Mouse (Mus musculus): ENCODE data around the gene Rdx.

Rdx gene

DNA sequence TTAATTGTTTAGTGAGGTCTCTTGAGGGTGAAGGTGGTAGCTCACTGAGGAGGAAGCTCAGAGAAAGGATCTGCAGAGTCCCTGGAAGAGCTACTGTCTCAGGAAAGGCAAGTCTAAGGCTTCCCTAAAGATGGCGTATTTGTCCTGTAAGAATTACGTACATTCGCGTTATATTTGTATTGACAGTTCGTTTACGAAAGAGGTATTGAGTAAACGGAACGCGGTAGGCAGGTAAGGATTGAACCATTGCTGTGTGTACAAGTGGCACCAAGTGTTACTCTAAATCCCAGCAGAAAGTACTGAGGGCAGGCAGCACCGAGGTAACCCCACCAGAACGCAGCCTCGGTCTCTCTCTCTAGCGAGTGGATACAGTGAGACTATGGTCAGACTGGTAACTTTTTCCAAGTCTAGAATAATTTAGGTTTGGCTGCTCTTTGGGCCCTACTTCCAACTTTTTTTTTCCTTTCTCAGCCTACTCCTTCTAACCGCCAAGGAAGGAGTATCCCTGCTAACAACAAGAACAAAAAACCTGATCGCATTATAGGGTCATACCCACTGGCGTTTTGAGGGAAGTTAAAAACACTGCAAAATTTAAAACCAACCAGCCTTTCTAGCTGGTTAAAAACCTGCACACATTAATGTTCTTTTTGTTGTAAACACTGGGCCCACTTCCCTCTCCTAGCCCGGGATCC is at the start of gene Rdx:
Gene Rdx (plus strand): TSS at position 45 of the 692 bp plus-strand sequence.
- DNase-seq (ENCODE audit: low read depth): peak; percentile 24

DNA sequence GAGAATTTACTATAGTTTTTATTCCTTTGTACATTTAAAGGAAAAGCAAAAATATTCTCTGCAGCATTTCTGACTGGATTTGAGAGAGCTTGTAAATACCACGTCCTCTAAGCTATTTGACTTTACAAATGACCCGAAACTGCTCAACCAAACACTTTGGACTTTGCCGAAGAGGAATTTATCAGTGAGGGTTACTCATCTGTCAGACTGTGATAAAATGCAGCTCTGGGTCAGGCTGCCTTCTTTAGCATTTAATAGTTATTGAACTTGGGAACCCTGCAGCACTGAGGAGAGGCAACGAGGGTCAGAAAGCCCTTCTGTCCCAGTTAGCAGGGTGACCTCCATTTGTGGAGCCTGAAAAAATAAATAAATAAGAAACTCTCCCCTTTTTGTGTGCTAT is 43.5 kb upstream of the Rdx start:
- no peak for DNase-seq (ENCODE audit: low read depth)

DNA sequence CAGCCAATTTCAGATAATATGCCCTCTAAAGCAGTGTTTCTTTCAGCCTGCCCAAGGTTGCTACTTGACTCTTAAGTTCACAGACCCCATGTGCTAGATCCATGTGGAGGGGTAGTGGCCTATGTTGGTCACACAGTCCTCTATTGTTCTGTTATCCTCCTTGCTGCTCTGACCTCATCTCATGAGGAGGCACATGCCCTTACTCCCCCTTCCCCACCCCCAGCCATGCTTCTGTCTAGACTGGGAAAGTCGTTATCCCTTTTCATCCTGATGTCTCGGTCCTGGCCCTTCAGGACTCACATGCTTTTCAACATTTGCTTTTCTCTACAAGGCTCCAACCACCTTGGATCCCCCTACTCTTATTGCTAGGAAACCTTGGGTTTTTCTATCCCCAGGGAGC is 39.6 kb upstream of the Rdx start:
- DNase-seq (ENCODE audit: low read depth): no peak

DNA sequence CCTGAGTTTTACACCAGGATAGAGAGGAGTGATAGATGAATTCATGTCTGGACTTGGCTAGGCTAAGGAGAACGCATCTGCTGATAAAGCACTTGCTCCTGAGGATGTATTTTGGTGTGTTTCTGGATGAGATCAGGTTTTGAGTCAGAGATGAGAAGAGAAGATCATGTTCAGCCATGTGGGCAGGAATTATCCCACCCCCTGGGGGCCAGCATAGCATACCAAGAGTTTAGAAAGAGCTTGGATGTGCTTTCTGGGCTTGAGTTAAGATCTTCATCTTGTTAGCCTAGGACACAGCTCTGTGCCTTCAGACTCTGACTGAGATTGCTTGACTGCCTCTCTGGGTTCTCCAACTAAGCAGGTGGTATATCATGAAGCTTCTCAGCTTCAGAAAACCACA is 38.5 kb upstream of the Rdx start:
- DNase-seq (ENCODE audit: low read depth): no peak

DNA sequence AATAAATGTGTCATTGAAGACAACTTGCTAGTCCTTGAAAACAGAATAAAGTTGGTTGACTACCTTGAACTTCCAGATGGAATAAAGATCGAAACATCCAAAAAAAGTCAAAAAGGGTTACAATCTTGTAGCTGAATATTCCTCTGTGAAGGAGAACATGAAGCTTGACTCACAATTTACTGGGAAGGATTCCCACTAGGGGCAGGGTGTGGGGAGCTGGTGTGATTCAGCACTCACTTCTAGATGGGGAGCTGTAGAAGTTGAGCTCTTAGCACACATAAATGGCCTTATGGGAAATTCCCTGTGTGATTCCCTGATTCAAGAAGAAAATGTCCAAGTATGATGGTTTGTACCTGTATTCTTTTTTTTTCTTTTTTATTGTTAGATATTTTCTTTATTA is 34.7 kb upstream of the Rdx start:
- no peak for DNase-seq (ENCODE audit: low read depth)

DNA sequence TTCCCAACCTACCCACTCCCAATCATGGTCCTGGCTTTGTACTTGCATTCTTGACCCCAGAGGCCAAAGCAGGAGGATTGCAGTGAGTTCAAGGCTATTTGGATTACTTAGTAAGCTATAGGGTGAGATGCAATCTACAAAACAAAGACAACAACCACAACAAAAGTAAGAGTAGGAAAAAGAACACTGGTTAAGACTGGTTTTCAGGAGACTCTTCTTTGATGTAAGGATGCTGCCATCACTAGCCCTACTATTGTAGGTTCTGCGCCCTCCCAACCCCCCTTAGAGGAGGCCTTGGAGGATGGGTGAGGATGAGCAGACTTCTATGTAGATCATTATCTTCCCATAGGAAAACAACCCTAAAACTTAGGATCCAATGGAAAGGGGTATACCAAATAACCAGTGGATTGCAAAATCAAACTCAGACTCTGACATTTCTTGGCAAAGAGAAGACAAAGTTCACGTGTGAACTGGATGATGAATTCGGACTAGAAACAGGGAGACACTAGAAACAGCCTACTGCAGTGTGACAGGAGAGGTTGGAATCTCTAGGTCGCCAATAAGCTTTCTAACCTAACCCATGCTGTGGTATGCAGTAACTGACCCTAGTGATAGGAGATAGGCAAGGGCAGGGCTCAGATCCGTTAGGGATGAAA is 34.1 kb upstream of the Rdx start:
- DNase-seq (ENCODE audit: low read depth): no peak

DNA sequence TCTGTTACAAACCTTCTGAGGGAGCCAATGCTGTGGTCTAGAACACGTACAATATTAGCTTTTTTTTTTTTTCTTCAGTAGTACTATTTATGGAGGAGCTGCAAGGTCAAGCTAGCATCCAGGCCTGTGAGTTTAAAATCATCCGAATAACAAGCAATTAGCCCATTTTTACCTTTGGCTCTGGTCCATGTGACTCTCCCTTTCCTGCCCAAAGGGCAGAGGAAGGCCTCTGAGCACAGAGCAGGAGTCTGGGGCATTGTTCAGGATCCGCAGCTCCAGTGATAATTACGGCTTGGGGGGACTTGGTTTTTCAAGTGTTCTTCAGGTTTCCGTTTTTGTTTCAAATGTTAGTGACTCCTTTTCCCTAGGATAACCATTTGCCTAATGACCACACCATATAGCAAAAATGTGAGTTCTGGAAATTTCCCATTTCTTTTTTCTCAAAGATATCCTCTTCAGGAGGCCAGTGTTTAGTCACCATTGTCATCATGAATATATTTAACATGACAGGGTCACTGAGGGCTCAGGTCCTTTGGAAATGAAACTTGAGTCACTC is 33.0 kb upstream of the Rdx start:
- no peak for DNase-seq (ENCODE audit: low read depth)

DNA sequence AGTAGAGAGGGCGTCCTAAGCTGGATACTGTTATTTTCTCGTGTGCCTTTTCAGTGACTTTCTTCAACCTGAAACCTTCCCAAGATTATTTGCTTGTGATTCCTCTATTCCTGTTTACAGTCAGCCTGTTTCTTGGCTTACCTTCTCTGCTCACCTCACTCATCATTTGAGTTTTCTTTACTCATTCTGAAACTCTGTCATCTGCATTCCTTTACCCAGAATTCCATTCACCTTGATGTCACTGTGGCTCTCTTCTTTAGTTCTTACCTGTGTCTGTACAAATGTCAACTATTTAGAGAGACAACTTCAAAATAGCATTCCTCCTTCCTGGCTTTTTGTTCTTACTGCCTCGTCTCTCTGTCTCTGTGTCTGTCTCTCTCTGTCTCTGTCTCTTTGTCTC is 29.9 kb upstream of the Rdx start:
- DNase-seq (ENCODE audit: low read depth): no peak

DNA sequence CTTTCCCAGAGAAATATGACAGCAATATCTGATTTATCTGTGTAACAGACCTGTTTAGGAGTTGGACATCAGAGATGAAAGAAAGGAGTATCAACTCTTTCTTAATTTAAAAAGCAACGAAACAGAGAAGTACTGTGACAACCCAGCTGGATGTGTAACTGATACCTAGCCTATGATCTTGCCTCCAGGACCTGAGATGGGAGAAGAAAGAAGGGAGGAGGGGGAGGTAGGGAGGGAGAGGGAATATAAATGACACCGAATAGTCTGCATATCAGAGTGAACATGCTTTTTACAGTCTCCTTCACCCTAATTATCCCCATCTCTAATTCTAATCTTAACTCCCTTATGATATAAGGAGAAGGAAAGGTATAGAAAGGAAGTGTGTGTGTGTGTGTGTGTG is 29.1 kb upstream of the Rdx start:
- DNase-seq (ENCODE audit: low read depth): no peak

DNA sequence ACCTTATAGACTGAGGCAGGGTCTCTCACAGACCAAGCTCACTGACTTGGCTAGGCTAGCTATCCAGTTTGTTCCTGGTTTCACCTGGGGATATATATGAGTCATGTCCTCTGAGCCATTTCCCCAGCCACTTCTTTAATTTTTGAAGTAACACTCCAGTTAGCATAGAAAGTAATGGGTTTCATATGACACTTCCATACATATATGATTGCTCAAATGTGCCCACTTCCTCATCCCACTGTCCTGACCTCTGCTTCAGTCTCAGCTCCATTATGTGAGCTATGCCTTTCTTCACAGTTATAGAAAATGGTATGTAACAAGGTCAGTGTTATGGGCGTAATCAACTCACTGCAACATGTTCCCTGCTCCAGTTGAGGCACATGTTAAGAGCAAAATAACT is 28.5 kb upstream of the Rdx start:
- DNase-seq (ENCODE audit: low read depth): peak; percentile 45

DNA sequence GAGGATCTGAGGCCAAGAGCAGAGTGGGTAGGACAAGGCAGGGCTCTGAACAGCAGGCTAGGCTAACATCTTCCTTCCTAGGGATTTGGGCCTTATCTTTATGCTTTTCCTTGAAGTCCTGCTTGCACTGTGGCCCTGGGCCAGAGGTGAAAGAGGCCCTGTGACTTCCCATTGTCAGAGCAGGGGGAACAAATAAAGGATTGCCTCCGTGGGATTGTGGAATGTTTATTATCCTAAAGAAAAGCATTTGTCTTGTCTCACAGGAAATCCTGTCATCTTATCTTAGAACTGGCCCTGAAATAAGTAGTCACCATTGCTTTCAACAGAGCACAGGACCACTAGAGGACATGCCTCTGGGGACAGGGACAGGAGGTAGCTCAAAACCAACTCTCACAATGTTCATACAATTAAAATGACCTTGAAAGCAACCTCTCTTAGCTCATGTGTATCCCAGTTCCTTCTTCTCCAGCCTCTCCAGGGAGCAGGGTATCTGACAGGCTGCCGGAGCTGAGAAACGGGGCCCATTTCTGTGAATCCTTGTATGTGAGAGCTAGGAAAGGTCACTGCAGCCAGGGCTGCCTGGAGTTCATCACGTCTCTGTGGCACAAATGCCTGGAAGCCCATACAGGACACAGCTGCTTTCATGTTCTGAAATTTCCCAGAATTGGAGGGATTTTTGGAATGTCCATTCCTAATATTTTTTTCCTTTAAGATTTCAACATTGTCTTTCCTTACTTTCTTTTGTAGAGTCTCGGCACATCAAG is 19.5 kb upstream of the Rdx start:
- DNase-seq (ENCODE audit: low read depth): no peak

DNA sequence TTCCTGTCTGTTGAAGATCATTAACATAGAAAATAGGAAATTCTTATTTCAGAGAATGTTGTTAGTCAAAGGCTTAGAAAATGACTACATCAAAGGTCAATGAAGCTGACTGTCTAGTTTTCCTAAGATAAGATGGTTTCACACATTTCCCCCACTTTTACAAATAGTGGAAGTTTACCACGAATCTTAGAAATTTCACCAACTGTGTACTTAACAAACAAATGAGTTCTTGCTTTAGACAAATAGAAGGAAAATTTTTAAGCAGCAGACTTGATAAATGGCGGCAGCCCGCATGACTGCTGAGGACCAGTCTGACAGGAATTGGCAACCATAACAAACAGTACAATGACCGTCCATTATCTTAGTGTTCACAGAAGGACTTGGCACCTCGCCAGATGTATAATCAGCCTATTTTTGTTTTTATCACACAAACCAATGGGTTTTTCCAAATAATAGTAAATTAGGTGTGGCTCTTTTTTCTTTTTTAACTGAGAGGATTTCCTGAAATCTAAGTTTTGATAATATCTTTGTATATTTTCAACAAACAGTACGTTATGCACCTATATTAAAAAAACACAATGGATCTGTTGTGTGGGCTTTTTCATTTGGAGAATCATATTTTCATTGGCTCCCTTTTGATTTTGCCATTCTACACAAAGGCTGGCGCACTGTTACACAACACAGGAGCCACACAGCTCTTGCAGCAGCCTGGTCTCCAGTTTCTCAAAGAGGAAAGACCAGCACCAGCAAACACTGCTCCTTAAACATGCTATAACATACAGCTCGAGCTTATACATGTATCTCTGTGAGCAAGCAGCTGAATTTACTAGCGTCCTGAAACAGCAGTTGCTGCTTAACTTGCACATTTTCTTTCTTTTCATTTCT is 18.2 kb upstream of the Rdx start:
- peak; percentile 24 for DNase-seq (ENCODE audit: low read depth)

DNA sequence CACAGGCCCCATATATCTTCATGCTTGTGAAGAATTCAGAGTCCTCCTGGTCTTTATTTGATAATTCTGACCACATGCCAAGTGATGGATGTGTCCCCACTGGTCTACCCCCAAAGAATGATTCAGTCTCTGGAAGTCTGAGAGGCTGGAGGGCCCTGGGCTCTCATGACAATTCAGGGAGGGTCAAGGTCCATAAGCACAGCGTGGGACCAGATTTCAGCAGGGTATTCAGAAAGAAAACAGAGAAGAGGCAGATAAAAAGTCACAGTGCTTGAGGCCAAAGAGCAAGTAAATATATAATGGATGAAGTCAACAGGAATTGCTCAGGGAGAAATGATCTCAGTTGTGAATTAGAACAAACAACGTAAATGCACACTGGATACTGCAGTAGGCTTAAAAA is 15.5 kb upstream of the Rdx start:
- no peak for DNase-seq (ENCODE audit: low read depth)

DNA sequence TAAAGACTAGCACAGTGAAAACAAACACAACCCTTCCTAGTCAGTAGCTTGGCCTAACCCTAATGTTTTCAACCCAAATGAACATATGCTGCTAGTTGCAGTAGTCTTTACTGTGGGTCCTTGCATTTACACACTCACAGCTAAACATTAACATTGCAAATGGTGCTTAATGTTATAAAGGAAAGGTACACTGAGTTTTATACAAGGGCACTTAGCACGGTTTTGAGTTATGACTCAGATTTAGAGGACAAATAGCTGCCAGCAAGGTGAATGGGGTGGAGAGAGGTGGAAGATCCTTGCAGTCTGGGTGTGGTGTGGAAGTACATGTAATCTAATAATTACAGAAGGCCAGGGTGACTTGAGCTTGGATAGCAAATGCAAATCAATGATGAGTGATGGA is 9.5 kb upstream of the Rdx start:
- DNase-seq (ENCODE audit: low read depth): no peak

DNA sequence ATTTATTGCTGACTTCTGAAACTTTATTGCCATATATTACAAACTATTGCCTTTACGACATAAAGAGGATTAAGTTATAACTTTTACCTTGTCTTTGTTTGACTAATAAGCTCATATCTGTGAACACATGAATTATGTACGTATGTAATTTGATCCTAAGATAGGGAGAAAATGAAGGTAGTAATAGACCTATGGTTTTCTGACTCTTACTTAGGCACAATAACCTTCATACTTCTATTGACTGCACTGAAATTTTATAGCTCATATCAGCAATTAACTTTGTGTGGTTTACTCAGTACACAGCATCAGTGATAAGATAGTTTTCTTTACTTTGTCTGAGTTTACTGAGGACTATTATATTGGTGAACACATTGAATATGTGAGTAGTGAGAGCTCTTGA is 5.3 kb upstream of the Rdx start:
- no peak for DNase-seq (ENCODE audit: low read depth)

DNA sequence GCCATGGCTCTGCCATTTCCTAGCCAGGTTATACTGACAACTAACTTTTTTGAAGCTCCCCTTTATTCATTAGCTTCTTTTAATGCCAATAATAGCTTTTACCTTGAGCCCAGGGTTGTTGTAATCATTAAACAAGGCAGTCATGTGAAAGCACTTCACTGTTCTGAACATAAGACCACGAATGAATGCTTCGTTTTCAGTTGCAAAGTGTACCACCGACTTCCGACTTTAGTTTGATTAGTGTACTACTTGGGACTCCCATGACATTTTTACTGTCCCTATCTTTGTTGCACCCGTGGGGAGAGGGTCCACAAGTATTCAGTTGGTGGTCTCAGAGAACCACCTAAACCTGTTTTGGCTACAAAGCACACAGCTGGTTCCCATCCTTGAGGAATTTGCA is 287 bp upstream of the Rdx start:
- DNase-seq (ENCODE audit: low read depth): no peak

DNA sequence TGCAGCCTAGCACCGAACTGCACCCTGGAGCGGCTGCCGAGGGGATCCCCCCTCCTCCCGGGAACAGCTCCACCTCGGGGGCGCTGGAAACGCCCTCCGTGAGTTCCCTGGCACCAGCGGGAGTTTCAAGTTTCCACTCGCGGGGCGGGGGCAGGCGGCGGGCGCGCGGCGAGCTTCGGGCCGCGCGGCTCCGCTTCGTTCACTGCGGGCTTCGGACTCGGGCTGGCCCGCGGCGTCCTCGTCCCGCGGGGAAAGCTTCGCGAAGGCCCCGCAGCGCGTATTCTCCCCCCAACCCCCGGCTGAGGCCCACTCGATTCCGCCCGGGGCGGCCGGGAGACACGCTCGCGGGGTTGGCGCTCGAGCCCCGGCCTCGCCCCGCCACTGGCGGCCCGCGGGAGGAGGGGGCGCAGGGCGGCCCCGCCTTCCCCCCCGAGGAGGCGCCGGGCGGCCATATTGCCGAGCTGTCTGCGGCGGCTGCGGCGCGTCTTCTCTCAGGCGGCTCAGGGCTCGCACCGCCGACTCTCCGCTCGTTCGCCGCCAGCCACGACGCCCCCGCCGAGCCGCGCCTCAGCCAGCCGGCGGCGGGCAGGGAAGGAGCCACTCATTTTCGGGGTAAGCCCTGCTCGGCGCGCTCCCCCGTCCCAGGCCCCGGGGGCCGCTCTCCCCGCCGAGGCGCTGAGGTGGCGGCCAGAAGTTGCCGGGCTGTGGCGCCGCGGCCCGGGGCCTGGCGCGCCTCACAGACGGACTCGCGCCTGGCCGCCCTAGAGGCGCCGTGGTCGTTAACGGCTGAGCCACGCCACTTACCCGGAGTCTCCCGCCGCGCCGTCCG is 1.1 kb downstream of the Rdx start:
- DNase-seq (ENCODE audit: low read depth): peak; percentile 58

DNA sequence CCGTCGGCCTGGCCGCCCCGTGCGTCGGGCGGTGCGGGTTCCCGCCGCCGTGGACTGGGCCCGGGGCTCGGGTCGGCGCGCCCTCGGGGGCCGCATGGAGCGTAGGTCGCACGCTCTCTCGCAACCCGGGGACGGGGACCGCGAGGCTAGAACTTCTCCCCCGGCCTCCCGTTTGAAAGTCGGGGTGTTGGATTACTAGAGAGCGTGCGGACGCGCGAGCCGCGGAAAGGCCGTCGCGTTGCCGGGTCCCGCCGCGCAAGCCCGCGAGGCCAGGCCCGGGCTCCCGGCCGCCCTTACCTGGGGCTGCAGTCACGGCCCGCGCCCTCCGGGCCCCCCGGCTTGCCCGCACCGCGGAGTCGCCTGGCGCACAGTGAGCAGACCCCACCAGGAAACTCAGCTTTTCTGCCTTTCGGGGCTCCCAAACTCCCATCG is 1.7 kb downstream of the Rdx start:
- peak; percentile 28 for DNase-seq (ENCODE audit: low read depth)

DNA sequence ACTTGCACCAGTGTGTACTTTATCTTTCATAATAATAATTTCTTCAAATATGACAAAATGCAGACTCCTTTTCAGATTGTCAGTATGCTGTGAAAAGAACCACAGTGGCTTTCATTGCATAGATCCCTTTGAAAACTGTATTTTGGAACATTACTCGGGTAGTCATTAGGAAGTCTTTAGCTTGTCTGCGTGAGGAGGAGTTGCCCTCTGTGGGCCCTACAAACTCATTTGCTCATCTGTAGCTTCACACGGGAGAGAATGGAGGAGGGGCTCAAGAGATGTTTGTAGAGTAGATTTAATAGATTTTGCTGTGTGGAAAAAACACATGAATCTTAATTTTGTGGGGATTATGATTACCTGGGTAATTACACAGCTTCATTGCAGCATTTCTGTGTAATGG is 2.6 kb downstream of the Rdx start:
- DNase-seq (ENCODE audit: low read depth): peak; percentile 38

DNA sequence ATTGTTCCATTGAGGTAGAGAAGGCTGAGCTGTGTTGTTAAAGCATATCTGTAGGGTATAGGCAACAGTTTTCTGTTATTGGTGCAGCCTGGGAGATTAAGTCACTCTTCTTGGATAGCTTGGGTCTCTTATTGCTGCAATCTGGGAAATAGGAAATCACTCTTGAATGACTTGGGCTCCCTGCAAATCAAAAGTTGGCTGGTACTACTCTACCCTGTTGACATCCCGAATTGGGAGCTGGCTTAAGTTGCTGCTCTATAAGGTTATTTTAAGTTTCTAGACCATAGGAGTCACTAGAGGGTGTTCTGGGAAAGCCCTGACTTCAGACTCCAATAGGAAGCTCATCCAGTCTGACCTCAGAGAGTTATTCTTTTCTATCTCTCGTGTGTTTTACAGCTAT is 3.4 kb downstream of the Rdx start:
- DNase-seq (ENCODE audit: low read depth): no peak

DNA sequence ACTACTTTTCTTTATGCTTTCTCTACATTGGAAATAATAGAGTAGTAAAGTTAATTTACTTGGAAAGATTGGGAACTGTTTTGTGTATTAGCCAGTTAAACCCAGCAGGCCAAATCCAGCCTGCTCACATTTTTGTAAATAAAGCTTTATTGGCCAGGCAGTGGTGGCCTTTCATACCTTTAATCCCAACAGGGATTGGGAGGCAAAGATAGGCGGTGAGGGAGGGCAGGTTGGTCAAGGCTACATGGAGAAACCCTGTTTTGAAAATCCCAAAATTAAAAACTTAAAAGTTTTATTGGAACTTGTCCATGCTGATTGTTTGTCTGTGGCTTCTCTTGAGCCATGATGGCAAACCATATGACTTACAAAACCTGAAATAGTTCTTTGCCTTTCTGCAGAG is 5.2 kb downstream of the Rdx start:
- DNase-seq (ENCODE audit: low read depth): no peak
